Mouse (Mus musculus) liver, postnatal 0 days (tissue): ENCODE measurements around the gene Tgm1.

Experiments
- CTCF ChIP-seq: sonication (generic); IDR thresholded peaks from 2 replicates; pipeline ENCODE4 v1.5.1; 2016; ENCODE audit warnings: antibody characterized with exemption, low read depth
- EP300 ChIP-seq: IDR thresholded peaks from 2 replicates; pipeline ENCODE4 v1.6.1; 2016; ENCODE audit warnings: antibody characterized with exemption, low read depth, mild to moderate bottlenecking

DNA sequence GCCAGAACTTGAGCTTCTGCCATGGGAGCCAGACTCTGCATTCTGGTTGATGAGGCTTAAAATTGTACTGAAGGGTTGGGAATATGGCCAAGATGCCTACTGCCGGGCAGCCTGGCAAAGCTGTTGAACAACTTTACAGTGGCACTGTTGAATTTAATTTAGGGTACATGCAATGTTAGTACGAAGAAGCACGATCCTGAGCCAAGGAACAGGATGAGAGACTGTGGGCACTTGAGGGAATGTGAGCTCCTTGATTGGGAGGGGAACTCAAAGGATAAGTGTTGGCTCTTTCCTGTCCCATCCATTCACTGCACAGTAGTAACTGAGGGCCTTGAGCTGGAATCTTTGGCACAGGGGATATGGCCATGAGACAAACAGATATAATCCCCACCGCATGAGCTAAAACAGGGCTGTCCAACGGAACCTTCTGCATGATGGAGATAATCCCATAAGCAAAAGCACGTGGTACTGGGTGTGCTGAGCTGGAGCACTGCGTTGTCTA, 16.9 kb upstream of the Tgm1 start:
- no peak for TF ChIP-seq CTCF
- no peak for TF ChIP-seq EP300
